Mouse (Mus musculus) CD8-positive naive resting alpha-beta T cell, adult 2 months (primary cell): ENCODE results near the gene Ifitm6.
"Not testable (repeated sequence)": the region's sequence is repeated elsewhere in the genome, so short reads cannot be mapped to it uniquely, and the experiment has no call there.

Experiments
- DNase-seq, 2 experiments: peaks; one replicate each; pipeline ENCODE4 v3.0.0; 2022; ENCODE audit warnings: low read depth in 2 of 2, low spot score in 2 of 2

Gene Ifitm6

GRCm38 (mm10) chr7:140973396-140974165 lies 44.1 kb downstream of the Ifitm6 start:
- no peak for DNase-seq

DNA sequence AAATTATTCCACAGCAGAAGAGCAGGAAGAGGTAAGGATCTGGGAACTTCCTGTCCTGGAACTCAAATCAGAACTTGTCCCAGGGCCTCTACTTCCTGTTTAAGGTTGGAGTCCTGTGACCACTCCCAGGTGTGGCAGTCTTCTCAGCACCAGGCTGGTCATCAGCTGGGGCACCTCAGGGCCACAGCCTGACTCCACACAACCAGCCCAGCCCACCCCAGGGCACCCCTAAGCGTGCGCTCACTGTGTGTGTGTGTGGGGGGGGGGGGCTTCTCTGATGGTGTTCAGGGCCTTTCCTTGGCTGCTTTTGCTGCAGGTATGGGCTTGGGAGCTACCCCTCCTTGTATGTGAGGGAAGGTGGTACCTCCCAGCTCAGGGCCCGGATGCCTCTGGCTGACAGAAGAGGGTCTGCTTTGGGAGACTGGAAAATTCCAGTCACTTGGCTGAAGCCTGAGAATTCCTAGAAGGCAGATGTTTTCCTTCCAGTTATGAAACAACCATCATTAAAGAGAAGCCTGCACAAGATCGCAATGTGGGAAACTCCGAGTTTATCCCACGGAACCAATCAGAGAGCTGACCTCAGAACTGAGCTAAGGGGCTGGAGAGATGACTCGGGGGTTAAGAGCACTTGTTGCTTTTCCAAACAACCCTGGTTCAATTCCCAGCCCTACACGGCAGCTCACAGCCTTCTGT lies 46.1 kb downstream of the Ifitm6 start:
- DNase-seq, result no peak

DNA sequence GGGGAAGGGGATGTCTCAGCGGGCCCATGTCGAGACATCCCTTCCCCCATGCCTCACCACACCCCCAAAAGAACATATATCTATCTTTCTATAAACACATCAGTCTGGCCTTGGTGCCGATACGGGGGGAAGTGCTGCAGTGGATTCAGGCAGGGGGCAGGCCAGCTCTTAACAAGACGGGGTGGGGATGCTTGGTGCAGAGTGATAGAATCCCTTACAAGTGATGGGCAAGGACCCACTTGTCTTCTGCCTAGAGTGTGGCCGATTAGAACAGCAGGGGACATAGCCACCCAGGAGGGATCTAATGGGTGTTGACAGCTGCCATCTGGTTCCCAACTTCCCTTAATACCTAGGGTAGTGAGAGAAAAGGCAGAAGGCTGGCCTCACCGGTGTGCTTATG lies 46.8 kb downstream of the Ifitm6 start:
- DNase-seq, result no peak

DNA sequence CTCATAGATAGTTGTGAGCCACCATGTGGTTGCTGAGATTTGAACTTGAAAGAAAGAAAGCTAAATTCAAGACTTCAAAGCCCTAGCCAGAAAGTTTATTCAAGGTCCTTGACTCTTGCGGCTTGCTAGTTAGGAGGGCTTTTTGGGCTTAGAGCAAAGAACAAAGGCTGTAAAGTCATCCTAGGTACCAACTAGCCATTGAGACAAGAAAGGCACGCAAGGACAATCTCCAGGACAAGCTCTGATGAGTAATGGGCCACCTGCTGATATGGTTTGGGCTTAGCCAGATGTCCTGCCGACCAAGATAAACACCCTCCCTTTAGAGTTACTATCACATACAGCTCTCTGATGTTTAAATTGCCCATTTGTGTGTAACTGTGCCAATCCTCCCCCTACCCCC lies 49.0 kb downstream of the Ifitm6 start:
- DNase-seq, result not testable (repeated sequence)

DNA sequence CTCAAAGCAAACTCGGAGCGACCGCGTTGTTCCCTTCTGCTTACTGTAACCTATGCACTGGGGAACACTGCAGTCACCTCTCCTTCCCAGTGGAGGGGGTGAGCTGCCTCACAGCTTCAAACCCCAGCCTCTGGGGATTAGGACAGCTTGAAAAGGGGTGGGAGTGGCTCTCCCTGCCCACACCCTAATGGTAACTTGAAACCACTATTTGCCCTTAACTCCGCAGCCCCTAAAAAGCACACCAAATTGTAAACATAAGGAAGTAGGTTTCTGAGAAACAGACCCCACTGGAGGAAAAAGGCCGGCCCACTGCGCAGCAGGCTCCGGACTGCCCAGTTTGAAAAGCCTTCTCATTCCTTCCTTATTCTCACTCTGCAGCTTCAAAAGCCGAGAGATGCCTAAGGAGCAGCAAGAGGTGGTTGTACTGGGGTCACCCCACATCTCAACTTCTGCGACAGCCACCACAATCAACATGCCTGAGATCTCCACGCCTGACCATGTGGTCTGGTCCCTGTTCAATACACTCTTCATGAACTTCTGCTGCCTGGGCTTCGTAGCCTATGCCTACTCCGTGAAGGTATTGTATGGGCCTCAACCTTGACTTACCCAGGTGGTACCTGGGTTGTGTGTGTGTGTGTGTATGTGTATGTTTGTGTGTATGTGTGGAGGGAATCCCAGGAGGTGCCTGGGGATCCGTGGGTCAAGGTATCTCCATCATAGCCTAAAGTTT lies 49.7 kb downstream of the Ifitm6 start:
- DNase-seq, result no peak

GRCm38 (mm10) chr7:140966921-140967320 lies 50.8 kb downstream of the Ifitm6 start, which contains the start of gene Ifitm1:
TSS of gene Ifitm1 (plus strand) at chr7:140967221.
- DNase-seq, result no peak
